Mouse (Mus musculus) bone marrow macrophage, adult 2 months (primary cell): Measurements from ENCODE around the gene Cirbp.

ENCODE experiments used
- CTCF ChIP-seq: IDR thresholded peaks from 2 replicates; pipeline ENCODE4 v1.5.1; 2012; ENCODE audit warnings: low read depth, mild to moderate bottlenecking, low read length, moderate library complexity
- POLR2A ChIP-seq: IDR thresholded peaks from 2 replicates; pipeline ENCODE4 v1.6.1; 2012; ENCODE audit warnings: mild to moderate bottlenecking, low read depth, low read length, borderline replicate concordance

DNA sequence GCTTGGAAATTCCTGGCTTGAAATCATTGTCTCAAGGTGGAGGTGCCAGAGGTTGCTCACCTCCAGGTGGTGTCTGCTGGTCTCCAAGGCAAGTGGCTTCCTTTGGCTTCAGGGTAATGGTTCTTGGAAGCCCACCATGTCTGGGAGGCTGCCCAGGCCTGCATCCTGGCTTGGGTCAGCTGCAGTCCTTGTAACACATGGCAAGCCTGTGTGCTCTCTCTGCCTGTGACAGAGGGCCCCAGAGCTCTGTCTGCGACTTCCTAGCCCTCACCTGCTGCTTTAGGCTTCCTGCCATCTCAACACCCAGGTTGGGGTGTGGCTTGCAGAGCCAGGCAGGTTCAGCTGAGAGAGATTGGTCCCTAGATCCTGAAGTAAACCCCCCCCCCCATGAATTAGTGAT is 48.0 kb upstream of the Cirbp start:
- TF ChIP-seq CTCF (no peak), POLR2A (no peak)
